Mouse (Mus musculus) granulocyte monocyte progenitor cell, adult 5-6 weeks (primary cell): ENCODE data around the gene Rap1a. TPM values are rescaled to one million over a fixed set of nuclear protein-coding genes. Genes with fewer than 3 reads are reported as not detected.

Experiments used
- ATAC-seq: replicated peaks from 2 replicates; pipeline ENCODE4 v1.8.0; 2016; ENCODE audit warnings: mild to moderate bottlenecking, moderate TSS enrichment, inconsistent platforms; ENCODE audit not compliant: poor library complexity, severe bottlenecking
- total RNA-seq, 2 experiments: library from RNA; stranded (forward) in 1 of 2; stranded (reverse) in 1 of 2; fragments of 200-712, 200-1000 nt in 1 of 2; fragments of >200 nt in 1 of 2; fragmentation: Nextera tagmentation in 1 of 2; gene quantifications; 2 replicates each; pipeline ENCODE4 v1.2.3; 2014 to 2017

Gene Rap1a
- total RNA-seq, 2 experiments from 2014 or later, result 98.0 to 144 TPM

- no peak for ATAC-seq
Measured at GRCm38 (mm10) chr3:105697148-105697441, 104.0 kb downstream of the Rap1a start.

- no peak for ATAC-seq
Measured at GRCm38 (mm10) chr3:105696387-105697147, 104.6 kb downstream of the Rap1a start.

GRCm38 (mm10) chr3:105695476-105696386, 105.4 kb downstream of the Rap1a start:
- no peak for ATAC-seq

GRCm38 (mm10) chr3:105693327-105694080, 107.6 kb downstream of the Rap1a start:
- no peak for ATAC-seq

- ATAC-seq, result peak; percentile 14
Measured at GRCm38 (mm10) chr3:105688536-105688935, 112.6 kb downstream of the Rap1a start.

- peak; percentile 89 for ATAC-seq
Measured at GRCm38 (mm10) chr3:105687324-105688060, 113.6 kb downstream of the Rap1a start, which contains the start of gene Ddx20. TSS of gene Ddx20 (minus strand) at chr3:105687574.

GRCm38 (mm10) chr3:105686394-105687323, 114.5 kb downstream of the Rap1a start:
- peak; percentile 4; the same call in 1 of the 2 replicates for ATAC-seq

GRCm38 (mm10) chr3:105680346-105680745, 120.8 kb downstream of the Rap1a start:
- no peak for ATAC-seq

Other genes starting within 250 kb of the Rap1a start
- gene Ddx20, start 113.8 kb downstream of the Rap1a start, total RNA-seq (2014; fragmentation: Nextera tagmentation), result 27.8 and 30.0 TPM in 2 replicates
- 50.3 and 58.6 TPM in 2 replicates for gene Ddx20, start 113.8 kb downstream of the Rap1a start, total RNA-seq (2017)
- not detected in 2 replicates for gene Inka2, start 96.7 kb downstream of the Rap1a start, total RNA-seq (2014; fragmentation: Nextera tagmentation)
- gene Inka2, start 96.7 kb downstream of the Rap1a start, total RNA-seq (2017), result 0.26 TPM in 1 of 2 replicates, not detected in the other
- 1.4 and 1.5 TPM in 2 replicates for gene Adora3, start 69.5 kb upstream of the Rap1a start, total RNA-seq (2014; fragmentation: Nextera tagmentation)
- gene Adora3, start 69.5 kb upstream of the Rap1a start, total RNA-seq (2017), result 0.26 and 1.9 TPM in 2 replicates
- gene Tmigd3, start 69.6 kb upstream of the Rap1a start, total RNA-seq (2014; fragmentation: Nextera tagmentation), result 0.28 TPM in 1 of 2 replicates, not detected in the other
- gene Tmigd3, start 69.6 kb upstream of the Rap1a start, total RNA-seq (2017), result not detected in 2 replicates
- gene I830077J02Rik, start 131.3 kb upstream of the Rap1a start, total RNA-seq (2014; fragmentation: Nextera tagmentation), result 29.2 and 45.0 TPM in 2 replicates
- 22.2 and 22.4 TPM in 2 replicates for gene I830077J02Rik, start 131.3 kb upstream of the Rap1a start, total RNA-seq (2017)
- gene Wdr77, start 158.0 kb upstream of the Rap1a start, total RNA-seq (2014; fragmentation: Nextera tagmentation), result 75.6 and 98.5 TPM in 2 replicates
- 35.9 and 49.0 TPM in 2 replicates for gene Wdr77, start 158.0 kb upstream of the Rap1a start, total RNA-seq (2017)
- gene Atp5f1, start 158.8 kb upstream of the Rap1a start, total RNA-seq (2014; fragmentation: Nextera tagmentation), result 389 and 444 TPM in 2 replicates
- 507 and 649 TPM in 2 replicates for gene Atp5f1, start 158.8 kb upstream of the Rap1a start, total RNA-seq (2017)
- gene Ovgp1, start 172.4 kb upstream of the Rap1a start, total RNA-seq (2014; fragmentation: Nextera tagmentation), result 4.6 and 10.2 TPM in 2 replicates
- gene Ovgp1, start 172.4 kb upstream of the Rap1a start, total RNA-seq (2017), result 0.78 and 0.88 TPM in 2 replicates
- not detected in 2 replicates for gene Pifo, start 213.3 kb upstream of the Rap1a start, total RNA-seq (2014; fragmentation: Nextera tagmentation)
- not detected in 2 replicates for gene Pifo, start 213.3 kb upstream of the Rap1a start, total RNA-seq (2017)
- gene Chil5, start 231.5 kb upstream of the Rap1a start, total RNA-seq (2014; fragmentation: Nextera tagmentation), result not detected in 2 replicates
- gene Chil5, start 231.5 kb upstream of the Rap1a start, total RNA-seq (2017), result 1.6 TPM in 1 of 2 replicates, not detected in the other